Mouse (Mus musculus): ENCODE data around the gene Wipi1. TPM values are rescaled to one million over a fixed set of nuclear protein-coding genes. Genes with fewer than 3 reads are reported as not detected.

Wipi1 gene
- polyA plus RNA-seq, 1 experiment: 7.4 TPM

DNA sequence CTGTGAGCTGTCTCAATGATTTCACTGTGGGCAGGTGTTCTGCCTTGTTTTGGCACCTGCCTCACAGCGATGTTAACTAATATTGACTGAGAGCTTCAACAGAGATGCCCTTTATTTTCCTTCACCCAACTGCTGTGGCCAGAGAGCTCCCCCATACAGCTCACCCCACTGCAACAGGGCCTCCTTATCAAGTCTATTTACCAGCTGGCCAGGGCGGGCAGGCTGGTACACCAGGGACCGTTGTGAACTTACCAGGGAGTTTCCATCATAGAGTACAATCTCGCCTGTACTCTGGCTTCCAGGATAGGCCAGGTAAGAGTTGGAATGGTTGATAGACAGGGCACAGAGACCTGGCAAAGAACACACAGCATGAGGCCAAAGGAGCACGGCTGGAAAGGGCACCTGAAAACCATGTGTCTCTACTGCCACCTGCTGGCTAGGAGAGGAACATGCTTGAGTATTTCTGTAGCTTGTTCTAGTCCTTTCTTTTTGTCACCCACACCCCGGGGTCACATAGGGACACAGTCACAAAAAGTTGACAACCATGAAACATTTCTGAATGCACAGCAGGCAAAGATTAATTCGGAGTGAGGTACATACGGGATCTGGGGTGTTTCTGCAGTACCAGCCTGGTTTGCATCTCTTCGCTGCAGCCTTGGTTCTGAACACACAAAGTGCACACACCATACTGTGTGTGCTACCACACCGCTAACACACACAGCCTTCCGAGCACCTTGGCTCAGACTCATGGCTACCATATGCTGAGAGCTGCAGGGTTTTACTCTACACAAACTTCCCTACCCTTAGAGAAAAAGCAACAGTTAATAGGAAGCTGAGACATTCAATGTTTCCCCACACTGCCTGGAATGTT lies 26.7 kb downstream of the Wipi1 start:
- peak; percentile 55 for DNase-seq (ENCODE audit: low read depth, low spot score)
- 35% methylated on average over 11 of the region's 11 CpGs for WGBS

DNA sequence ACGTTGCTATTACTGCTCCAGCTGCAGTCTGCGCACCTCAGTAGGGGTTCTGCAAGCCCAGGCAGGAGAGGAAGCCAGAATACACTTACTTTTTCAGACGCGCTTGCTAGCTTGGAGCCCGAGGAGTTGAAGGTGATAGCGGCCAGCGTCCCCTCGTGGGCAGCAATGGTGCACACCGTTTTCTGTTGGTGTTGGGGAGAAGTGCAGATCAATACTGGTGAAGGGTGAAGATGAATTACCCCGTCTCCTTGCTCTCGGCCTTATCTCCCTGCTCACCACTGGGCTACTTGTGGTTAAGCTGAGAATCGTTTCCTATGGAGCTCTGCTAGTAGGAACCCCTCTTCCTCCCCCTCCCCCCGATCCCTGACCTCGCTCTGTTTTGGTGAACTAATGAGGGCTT lies 27.8 kb downstream of the Wipi1 start:
- no peak for DNase-seq (ENCODE audit: low read depth, low spot score)
- WGBS: 91% methylated on average over 14 of the region's 14 CpGs

DNA sequence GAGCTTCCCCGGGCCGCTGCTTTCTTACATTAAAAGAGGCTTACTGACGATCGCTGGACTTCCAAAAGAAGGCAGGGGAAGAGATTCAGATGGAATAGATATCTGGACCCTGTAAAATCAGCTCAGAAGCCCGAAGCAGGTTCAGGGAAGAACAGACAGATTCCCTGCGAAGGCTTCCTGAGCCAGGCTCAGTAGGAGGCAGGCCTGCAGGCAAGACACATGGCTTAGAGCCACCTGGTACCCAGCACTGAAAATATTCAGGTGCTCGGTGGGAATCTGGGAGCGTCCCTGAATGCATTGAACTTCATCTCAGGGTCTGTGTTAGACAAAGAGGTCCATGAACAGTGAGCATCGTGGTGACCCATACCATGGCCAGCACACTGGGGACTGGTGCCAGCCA lies 31.8 kb downstream of the Wipi1 start:
- 95% methylated on average over 9 of the region's 9 CpGs for WGBS
- no peak for DNase-seq (ENCODE audit: low read depth, low spot score)

DNA sequence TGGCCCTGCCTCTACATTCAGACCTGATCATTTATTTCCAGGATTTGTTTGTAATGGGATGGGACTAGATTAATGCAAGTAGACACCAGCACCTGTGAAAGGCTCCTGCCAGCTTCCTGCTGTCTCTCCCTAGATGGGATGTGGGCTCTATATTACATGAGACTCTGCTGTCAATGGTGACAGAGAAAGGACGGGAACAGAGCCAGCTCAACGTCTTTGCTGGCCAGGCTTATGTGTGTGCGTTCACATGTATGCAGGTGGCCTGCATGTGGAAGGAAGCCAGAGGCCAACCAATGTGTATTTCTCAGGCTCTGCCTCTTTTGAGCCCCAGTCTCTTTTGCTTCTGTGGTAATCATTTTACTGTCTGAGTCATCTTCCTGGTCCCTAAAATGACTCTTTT lies 33.2 kb downstream of the Wipi1 start:
- no peak for DNase-seq (ENCODE audit: low read depth, low spot score)
- WGBS: 40% methylated on average over 3 of the region's 3 CpGs

DNA sequence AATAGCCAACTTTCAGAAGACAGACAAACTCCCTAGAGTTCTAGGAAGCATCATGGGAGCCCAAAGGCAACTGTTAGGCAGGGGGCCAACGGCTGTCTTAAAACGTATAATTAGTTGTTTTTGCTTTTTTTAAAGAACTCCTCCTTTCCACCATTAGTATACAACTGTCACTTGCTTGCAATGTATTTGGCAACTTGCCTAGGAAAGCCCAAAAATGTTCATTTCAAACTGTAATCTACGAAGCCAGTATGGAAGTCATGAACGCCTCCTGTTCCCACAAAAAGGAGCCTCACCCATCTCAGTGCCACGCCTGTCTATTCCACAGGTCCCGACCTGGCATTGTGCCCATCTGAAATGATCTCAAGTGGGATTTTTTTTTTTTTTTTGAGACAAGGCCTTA lies 35.9 kb downstream of the Wipi1 start:
- DNase-seq (ENCODE audit: low read depth, low spot score): no peak
- WGBS: 35% methylated on average over 6 of the region's 6 CpGs

DNA sequence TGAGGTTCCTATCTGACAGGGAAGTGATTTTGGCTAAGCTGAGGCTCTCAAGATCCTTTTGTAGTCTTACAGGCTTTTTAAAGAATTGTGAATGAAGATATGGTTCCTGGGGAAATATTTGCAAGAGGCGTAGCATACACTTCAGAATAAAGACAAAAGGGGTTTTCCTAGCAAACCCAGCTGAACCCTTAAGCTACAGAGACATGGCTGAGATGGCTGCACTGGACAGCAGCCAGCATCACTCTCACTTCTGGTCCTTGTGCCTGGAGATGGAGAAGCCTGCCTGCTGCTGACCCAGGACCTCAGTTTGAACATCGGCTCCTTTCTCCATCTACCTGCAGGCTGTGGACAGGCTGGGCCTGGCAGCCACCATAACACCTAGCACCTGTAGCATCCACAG lies 37.2 kb downstream of the Wipi1 start:
- no peak for DNase-seq (ENCODE audit: low read depth, low spot score)
- 86% methylated on average over 2 of the region's 2 CpGs for WGBS

DNA sequence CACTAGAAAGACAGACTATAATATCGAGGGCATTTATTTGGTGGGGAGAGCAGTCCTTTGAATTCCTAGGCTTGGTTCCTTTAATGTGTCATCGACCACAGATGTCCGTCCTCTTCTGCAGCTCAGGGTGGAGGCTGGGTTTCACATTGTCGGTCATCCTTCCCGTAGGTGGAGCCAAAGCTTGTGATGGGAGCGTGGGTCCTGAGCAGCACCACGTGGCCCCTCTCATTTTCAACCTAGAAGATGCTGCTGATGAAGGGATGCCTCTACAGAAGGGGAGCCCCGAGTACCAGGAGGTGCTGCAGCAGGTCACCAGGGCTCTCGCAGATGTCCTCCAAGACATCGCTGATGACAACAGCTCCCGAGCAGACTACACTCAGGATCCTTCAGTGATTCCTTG lies 39.7 kb downstream of the Wipi1 start:
- no peak for DNase-seq (ENCODE audit: low read depth, low spot score)
- 87% methylated on average over 11 of the region's 11 CpGs for WGBS

DNA sequence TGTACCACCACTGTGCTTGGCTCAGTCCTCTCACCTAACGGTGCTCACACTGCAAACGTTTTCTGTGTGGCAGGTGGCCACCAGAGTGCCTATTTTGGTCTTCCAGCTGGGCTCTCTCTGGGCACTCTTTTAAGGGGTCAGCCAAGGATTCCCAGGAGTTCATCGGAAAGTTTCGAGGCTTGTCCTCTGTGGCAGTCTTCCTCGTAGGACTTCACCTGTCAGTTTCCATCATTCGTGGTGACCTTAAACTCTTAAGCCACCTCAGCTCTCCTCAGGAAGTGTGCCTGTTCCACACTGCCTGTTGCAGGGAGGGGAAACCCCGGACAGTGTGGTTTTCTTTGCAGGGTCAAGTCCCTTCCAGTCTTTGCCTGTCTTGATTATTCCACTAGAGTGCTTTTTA lies 42.0 kb downstream of the Wipi1 start:
- WGBS: 58% methylated on average over 7 of the region's 7 CpGs
- no peak for DNase-seq (ENCODE audit: low read depth, low spot score)

DNA sequence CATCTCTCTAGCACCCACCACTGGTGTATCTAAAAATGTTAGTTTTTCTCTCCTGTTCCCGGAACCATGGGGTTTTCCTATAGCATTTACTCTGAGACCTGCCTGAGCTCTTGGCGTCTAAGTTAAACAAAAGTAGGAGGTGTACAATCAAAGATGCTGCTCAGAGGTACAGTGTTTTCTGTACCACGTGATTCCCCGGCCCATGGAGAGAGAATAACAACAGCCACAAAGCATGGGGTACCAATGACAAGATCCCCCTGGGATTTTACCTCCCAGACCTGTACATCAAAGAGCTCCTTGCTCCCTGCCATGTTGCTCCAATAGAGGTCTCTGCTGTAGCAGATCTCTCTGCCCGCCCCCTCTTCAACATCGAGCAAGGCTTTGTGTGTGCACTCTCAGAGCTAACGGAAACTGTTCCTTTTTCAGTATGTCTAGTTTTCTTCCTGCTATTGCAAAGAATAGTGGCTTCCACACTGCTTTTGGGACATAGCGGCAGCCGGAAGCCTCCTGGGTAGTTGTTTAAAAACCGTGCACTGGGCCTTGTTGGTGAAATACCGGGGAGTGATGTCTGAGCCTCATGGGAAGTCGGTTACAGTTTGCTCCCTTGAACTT lies 42.7 kb downstream of the Wipi1 start:
- DNase-seq (ENCODE audit: low read depth, low spot score): no peak
- WGBS: 75% methylated on average over 12 of the region's 12 CpGs

DNA sequence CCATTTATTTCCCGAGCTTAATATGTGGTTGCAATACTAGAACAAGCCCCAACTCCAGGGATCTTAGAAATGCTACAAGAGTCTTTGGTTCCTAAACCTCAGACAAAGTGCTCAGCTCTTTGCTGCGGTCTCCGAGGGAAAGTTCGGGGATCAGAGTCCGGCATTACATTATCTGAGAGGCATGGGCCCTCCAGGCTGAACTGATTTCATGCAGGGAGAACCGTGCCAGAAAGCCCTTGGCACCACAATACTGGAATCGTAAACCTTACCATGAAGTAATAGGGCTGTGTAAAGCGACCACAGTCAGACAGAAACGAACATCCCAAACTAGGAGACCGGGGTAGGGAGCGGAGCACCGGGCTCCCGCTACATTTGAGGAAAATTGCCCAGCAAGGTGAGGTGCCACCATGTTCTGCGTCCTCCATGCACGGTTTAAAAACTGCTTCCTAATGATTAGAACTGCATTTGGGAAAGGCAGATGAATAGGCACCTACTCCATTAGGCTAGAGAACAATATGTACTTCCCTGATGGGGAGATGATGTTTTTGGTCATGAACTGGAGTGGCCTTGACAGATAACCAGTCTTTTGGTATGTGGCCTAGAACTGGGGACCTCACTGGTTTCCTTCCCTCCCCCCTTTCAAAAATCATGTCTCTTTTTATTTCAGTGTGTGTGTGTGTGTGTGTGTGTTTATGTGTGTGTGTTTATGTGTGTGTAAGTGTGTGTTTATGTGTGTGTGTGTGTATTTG lies 47.1 kb downstream of the Wipi1 start:
- 55% methylated on average over 15 of the region's 15 CpGs for WGBS
- DNase-seq (ENCODE audit: low read depth, low spot score): no peak

DNA sequence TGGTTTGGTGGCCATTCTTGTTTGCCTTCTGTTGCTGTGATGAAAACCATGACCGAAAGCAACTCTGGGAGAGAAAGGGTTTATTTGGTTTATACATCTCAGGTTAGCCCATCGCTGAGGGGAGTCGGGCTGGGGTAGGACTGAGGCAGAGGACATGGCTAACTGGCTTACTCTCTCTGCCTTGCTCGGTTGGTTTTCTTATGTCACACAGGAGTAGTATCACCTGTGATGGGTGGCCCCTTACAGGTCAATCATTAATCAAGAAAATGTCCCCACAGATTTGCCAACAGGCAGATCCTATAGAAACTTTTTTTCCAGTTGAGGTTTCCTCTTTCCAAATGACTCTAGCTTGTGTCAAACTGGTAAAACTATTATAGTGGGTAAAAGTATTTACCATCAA lies 48.1 kb downstream of the Wipi1 start:
- 43% methylated on average over 4 of the region's 4 CpGs for WGBS
- DNase-seq (ENCODE audit: low read depth, low spot score): no peak

DNA sequence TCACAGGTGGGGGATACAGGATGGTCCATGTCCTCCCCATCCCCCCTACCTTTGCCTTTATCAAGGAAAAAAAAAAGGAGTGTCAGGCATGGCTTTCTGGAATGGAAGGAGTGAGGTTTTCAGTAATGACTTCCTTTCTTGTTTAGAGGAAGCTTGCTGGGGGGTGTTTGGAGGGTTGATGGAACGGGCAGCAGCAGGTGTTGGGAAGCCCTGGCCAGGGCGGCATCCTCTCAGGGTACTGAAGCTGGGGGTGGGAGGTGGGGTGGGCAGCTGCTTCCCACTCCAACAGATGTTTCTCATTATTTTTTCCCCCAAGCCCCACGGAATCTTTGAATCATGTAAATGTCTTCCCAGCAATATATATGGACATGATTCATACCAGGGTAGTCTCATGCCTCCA lies 50.3 kb downstream of the Wipi1 start:
- 74% methylated on average over 3 of the region's 3 CpGs for WGBS

DNA sequence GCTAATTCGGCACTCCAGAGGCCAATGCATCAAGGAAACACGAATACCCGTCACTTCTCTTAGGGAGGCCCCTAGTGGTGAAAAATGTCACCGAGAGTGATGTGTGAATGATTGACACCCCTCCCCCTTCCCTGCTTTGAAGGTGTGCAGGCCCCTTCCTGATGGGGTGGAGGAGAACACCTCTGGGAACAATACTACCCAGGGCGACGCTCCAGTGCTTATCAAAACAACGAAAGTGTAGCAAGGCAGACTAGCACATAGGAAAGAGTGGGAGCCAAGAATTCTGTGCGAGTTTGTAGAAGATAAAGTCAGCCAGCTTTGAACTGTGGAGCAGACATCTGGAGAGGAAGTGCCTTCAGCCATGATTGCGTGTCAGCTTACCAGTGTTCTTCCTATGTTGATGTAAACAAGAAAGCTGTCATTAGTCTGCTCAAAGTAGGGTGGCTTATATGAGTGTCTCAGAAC lies 50.9 kb downstream of the Wipi1 start:
- WGBS: 20% methylated on average over 9 of the region's 9 CpGs
- DNase-seq (ENCODE audit: low read depth, low spot score): peak; percentile 33

More for the DNA sequence above, 50.3 kb downstream of the Wipi1 start:
- no peak for DNase-seq (ENCODE audit: low read depth, low spot score)

DNA sequence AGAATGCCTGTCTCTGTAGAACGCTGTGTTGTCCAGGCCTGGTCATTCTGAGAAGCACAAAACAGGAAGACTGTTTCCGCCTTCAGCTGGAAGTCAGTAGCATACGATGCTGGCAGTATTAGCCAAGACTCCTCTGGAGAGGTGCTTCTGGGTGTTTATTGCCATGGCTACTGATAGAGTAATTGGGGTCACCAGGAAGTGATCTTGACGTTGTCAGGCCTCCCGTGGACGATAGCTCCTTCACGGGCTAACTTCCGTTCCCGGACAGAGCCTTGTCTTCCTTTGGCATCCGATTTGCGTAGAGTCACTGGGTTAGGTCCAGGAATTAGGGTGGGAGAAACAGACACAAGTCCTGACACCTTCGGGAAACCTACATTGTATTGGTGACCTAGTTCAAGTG lies 52.5 kb downstream of the Wipi1 start:
- DNase-seq (ENCODE audit: low read depth, low spot score): no peak
- WGBS: 87% methylated on average over 12 of the region's 12 CpGs

DNA sequence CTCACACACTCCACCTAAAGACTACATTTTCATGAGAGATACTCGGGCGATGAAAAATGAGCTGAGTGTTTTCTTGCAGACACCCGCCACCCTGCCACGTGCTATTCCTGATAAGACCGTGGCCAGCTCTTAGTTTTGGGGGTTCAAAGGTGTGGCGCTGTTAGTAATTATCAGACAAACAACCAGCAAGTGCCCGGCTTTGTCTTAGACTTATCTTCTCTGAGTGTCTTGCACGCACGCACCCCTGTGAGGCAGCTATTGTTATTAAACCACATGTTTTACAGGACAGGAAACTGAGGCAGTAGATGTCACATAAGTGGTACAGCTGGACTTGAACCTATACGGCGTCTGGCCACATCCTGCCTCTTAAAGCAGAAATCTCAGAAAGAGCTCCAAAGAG lies 54.3 kb downstream of the Wipi1 start:
- 89% methylated on average over 11 of the region's 11 CpGs for WGBS

DNA sequence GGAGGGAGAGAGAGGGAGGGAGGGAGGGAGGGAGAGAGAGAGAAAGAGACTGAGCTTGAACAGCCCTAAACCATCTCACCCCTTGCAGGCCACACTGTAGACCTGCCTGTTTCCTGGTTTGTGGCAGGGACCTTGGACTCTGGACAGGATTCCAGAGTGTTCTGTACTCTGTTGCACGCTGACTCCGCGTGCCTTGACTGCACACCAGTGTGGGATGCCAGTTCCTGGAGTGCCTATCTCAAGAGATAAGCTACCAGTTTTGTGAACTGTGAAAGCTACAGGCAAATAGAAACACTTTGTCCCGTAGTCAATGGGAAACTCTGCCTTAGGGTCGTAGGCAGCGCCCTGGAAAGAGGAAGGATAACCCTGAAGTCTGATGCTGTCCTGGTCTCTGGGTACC lies 55.6 kb downstream of the Wipi1 start:
- DNase-seq (ENCODE audit: low read depth, low spot score): no peak
- 41% methylated on average over 6 of the region's 6 CpGs for WGBS

More for the DNA sequence above, 54.3 kb downstream of the Wipi1 start:
- DNase-seq (ENCODE audit: low read depth, low spot score): no peak

DNA sequence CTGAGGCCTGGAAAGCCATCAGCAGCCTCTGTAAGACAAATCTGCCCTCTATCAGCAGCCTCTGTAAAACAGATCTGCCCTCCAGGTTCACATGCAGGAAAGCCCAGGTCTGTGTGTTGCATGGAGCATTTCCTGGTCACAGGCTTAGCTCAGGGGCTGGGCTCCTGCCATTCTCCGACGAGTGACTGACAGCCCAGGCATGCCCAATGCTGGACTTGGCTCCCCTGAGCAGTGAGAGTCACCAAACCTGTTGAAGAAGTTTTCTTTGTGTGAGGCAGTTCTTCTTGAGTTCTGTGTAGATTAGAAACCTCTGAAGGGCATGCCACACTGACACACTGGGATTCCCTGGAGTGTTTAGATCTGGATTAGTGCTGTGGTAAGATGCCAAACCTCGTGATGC lies 57.3 kb downstream of the Wipi1 start:
- DNase-seq (ENCODE audit: low read depth, low spot score): peak; percentile 32
- whole genome bisulfite sequencing: 23% methylated on average over 3 of the region's 3 CpGs

DNA sequence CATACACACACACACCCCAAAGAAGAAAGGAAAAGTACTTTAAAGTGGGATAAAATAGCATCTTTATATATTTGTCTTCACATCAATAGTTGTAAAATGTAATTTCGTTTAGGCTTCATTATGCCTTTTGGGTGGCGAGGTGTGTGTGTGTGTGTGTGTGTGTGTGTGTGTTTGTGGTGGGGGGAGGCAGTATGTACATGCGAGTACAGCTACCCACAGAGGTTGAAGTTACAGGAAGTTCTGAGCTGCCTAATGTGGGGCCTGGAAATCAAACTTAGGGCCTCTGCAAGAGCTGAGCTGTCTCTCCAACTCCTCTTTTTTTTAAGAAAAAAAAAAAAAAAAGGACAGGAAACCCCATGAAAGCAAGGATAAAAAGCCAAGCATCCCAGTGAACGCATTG lies 57.8 kb downstream of the Wipi1 start:
- DNase-seq (ENCODE audit: low read depth, low spot score): no peak
- WGBS: 57% methylated on average over 4 of the region's 4 CpGs

DNA sequence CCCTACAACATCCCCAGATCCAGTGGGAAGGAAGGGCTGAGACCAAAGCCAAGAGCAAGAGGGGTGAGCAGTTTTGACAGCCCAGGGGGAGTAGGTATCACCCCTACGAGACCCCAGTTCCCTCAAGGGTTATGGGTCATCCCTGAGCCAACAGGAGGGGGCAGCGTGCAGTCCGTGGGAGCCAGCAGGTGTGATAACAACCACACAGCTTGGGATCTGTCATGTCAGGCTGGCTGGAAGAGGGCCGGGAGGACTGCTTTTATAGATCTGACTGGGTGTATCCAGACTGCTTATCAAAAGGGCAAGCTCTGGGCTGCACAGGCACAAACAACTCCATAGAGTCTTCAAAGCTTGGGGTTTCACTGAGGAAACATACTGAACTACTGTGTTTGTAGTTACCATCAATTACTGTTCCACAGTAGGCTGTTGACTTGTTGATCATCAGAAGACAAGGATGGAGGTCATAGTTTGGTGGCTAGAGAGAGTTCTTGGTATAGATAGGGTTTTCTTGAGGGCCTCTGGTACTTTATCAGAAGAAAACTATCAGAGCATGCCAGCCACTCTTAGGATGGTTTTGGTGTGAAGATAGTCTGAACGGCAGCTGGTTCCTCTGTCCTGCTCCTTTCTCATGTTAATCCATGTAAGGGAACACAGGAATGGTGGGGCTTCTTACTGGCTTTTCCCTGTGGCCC lies 62.0 kb downstream of the Wipi1 start:
- no peak for DNase-seq (ENCODE audit: low read depth, low spot score)
- WGBS: 56% methylated on average over 5 of the region's 5 CpGs

DNA sequence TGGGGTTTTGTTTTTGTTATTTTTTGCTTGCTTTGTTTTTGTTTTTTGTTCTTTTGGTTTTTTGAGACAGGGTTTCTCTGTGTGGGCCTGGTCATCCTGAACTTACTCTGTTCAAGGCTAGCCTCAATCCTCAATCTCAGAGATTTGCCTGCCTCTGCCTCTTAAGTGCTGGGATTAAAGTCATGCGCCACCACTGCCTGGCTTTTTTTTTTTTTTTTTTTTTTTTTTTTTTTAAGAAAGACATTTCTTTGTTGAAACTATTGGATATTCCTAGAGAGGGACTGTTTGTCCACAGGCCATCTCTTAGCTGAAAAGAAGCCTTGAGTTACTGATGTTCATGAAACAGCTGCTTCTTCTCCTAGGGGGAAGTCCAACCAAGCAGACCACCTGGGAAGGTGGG lies 64.1 kb downstream of the Wipi1 start:
- 100% methylated on average over 1 of the region's 1 CpGs for WGBS
- no peak for DNase-seq (ENCODE audit: low read depth, low spot score)
